Mouse (Mus musculus): Measurements from ENCODE around the gene Ccdc54. TPM values are rescaled to one million over a fixed set of nuclear protein-coding genes. Genes with fewer than 3 reads are reported as not detected.

Ccdc54 gene
- not detected in 2 replicates for polyA plus RNA-seq (2015; fragmentation: Nextera tagmentation; extraction: Ambion mirVana)

GRCm38 (mm10) chr16:50591054-50591453, at the start of gene Ccdc54:
Ccdc54 (minus strand) TSS chr16:50591154.
- no peaks in the 10 kb centered on the region for H3K27me3 ChIP-seq
- no peak within 1 kb of the TSS for H3K9ac ChIP-seq
- no peak for ATAC-seq (ENCODE audit: low read depth)
- H3K9me3 ChIP-seq (replicated peaks) = no peaks in the 10 kb centered on the region
- no peaks in the 10 kb centered on the region for H3K36me3 ChIP-seq
- H3K27ac ChIP-seq = no peak within 1 kb of the TSS
- H3K4me1 ChIP-seq (replicated peaks) = no peaks in the 10 kb centered on the region
- H3K4me3 ChIP-seq (replicated peaks) = no peak within 1 kb of the TSS
- no peak within 1 kb of the TSS for H3K4me2 ChIP-seq
- no peak for DNase-seq

- WGBS (ENCODE audit: insufficient replicate concordance) = 16% methylated on average over 2 of the region's 2 CpGs
- Histone ChIP-seq H3K27ac (no peak overlapping the region), H3K27me3 (no peaks in the 10 kb centered on the region), H3K36me3 (no peaks in the 10 kb centered on the region), H3K9ac (no peak overlapping the region), H3K4me2 (no peak overlapping the region), H3K4me1 (replicated peaks) (no peaks in the 10 kb centered on the region), H3K9me3 (replicated peaks) (no peaks in the 10 kb centered on the region), H3K4me3 (replicated peaks) (no peak overlapping the region)
- ATAC-seq (ENCODE audit: low read depth) (no peak), DNase-seq (no peak)
These were observed 41.6 kb upstream of the Ccdc54 start for GRCm38 (mm10) chr16:50632585-50632984.

GRCm38 (mm10) chr16:50615569-50615968, 24.6 kb upstream of the Ccdc54 start:
- H3K4me1 ChIP-seq (replicated peaks) = no peaks in the 10 kb centered on the region
- WGBS (ENCODE audit: insufficient replicate concordance) = 58% methylated on average over 7 of the region's 7 CpGs
- ATAC-seq (ENCODE audit: low read depth) (no peak), DNase-seq (no peak)
- H3K4me3 ChIP-seq (replicated peaks) = no peak overlapping the region
- H3K9ac ChIP-seq = no peak overlapping the region
- no peak overlapping the region for H3K4me2 ChIP-seq
- no peak overlapping the region for H3K27ac ChIP-seq
- H3K36me3 ChIP-seq = no peaks in the 10 kb centered on the region
- H3K27me3 ChIP-seq = no peaks in the 10 kb centered on the region
- H3K9me3 ChIP-seq (replicated peaks) = no peaks in the 10 kb centered on the region

- Histone ChIP-seq H3K9me3 (replicated peaks) (no peaks in the 10 kb centered on the region), H3K27me3 (no peaks in the 10 kb centered on the region), H3K4me2 (no peak overlapping the region), H3K9ac (no peak overlapping the region), H3K27ac (no peak overlapping the region), H3K4me1 (replicated peaks) (no peaks in the 10 kb centered on the region), H3K4me3 (replicated peaks) (no peak overlapping the region), H3K36me3 (no peaks in the 10 kb centered on the region)
- no peak for DNase-seq
- 19% methylated on average over 4 of the region's 4 CpGs for WGBS (ENCODE audit: insufficient replicate concordance)
- ATAC-seq (ENCODE audit: low read depth) = no peak
These were observed 22.0 kb upstream of the Ccdc54 start for GRCm38 (mm10) chr16:50612944-50613343.

- H3K27ac ChIP-seq = no peak overlapping the region
- no peak overlapping the region for H3K4me2 ChIP-seq
- no peaks in the 10 kb centered on the region for H3K4me1 ChIP-seq (replicated peaks)
- no peak overlapping the region for H3K4me3 ChIP-seq (replicated peaks)
- ATAC-seq (ENCODE audit: low read depth) = no peak
- no peaks in the 10 kb centered on the region for H3K9me3 ChIP-seq (replicated peaks)
- WGBS (ENCODE audit: insufficient replicate concordance) = 56% methylated on average over 5 of the region's 5 CpGs
- DNase-seq = no peak
- H3K27me3 ChIP-seq = no peaks in the 10 kb centered on the region
- no peak overlapping the region for H3K9ac ChIP-seq
- no peaks in the 10 kb centered on the region for H3K36me3 ChIP-seq
These were observed 19.6 kb upstream of the Ccdc54 start for GRCm38 (mm10) chr16:50610580-50610979.

GRCm38 (mm10) chr16:50607776-50608562, 17.0 kb upstream of the Ccdc54 start:
- 67% methylated on average over 15 of the region's 15 CpGs for WGBS (ENCODE audit: insufficient replicate concordance)
- no peak for DNase-seq
- ATAC-seq (ENCODE audit: low read depth) = no peak

GRCm38 (mm10) chr16:50604826-50605225, 13.9 kb upstream of the Ccdc54 start:
- DNase-seq (no peak), ATAC-seq (ENCODE audit: low read depth) (no peak)
- 44% methylated on average over 11 of the region's 11 CpGs for WGBS (ENCODE audit: insufficient replicate concordance)

More at GRCm38 (mm10) chr16:50607776-50608562, 17.0 kb upstream of the Ccdc54 start:
- H3K4me1 ChIP-seq (replicated peaks) = no peaks in the 10 kb centered on the region
- no peaks in the 10 kb centered on the region for H3K9me3 ChIP-seq (replicated peaks)
- H3K36me3 ChIP-seq = no peaks in the 10 kb centered on the region
- no peak overlapping the region for H3K4me3 ChIP-seq (replicated peaks)
- no peak overlapping the region for H3K9ac ChIP-seq
- no peak overlapping the region for H3K27ac ChIP-seq
- H3K4me2 ChIP-seq = no peak overlapping the region
- H3K27me3 ChIP-seq = no peaks in the 10 kb centered on the region

GRCm38 (mm10) chr16:50601947-50602346, 11.0 kb upstream of the Ccdc54 start:
- no peak overlapping the region for H3K9ac ChIP-seq
- no peaks in the 10 kb centered on the region for H3K4me1 ChIP-seq (replicated peaks)
- no peak overlapping the region for H3K4me3 ChIP-seq (replicated peaks)
- no peak overlapping the region for H3K4me2 ChIP-seq
- no peak overlapping the region for H3K27ac ChIP-seq
- WGBS (ENCODE audit: insufficient replicate concordance) = 32% methylated on average over 3 of the region's 3 CpGs
- DNase-seq (no peak), ATAC-seq (ENCODE audit: low read depth) (no peak)
- H3K9me3 ChIP-seq (replicated peaks) = no peaks in the 10 kb centered on the region
- H3K27me3 ChIP-seq = no peaks in the 10 kb centered on the region
- no peaks in the 10 kb centered on the region for H3K36me3 ChIP-seq

More at GRCm38 (mm10) chr16:50604826-50605225, 13.9 kb upstream of the Ccdc54 start:
- Histone ChIP-seq H3K9ac (no peak overlapping the region), H3K36me3 (no peaks in the 10 kb centered on the region), H3K4me1 (replicated peaks) (no peaks in the 10 kb centered on the region), H3K4me3 (replicated peaks) (no peak overlapping the region), H3K27ac (no peak overlapping the region), H3K27me3 (no peaks in the 10 kb centered on the region), H3K9me3 (replicated peaks) (no peaks in the 10 kb centered on the region), H3K4me2 (no peak overlapping the region)

DNA sequence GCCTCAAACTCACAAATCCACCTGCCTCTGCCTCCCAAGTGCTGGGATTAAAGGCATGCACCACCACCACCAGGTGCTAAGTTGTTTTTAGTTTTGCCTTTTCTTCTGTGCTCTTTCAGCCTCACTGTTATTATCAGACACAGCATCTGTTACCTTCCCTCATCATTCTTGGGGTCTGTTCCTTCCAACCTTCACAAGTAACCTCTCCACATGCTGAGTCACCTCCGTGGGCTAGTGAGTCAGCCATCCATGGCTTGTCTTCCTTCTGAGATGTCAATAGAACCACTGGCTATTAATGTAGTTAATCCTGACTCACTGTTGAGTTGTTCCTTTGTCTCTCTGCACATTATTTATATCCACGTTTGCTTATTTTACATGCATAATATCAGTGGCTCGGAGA, 9.7 kb upstream of the Ccdc54 start:
- Histone ChIP-seq H3K4me2 (no peak overlapping the region), H3K9ac (no peak overlapping the region), H3K27ac (no peak overlapping the region), H3K4me3 (replicated peaks) (no peak overlapping the region), H3K9me3 (replicated peaks) (no peaks in the 10 kb centered on the region), H3K4me1 (replicated peaks) (no peaks in the 10 kb centered on the region), H3K36me3 (no peaks in the 10 kb centered on the region), H3K27me3 (no peaks in the 10 kb centered on the region)
- ATAC-seq (ENCODE audit: low read depth) (no peak), DNase-seq (no peak)
- 51% methylated on average over 3 of the region's 3 CpGs for WGBS (ENCODE audit: insufficient replicate concordance)

- Histone ChIP-seq H3K27ac (no peak overlapping the region), H3K4me2 (no peak overlapping the region), H3K27me3 (no peaks in the 10 kb centered on the region), H3K4me1 (replicated peaks) (no peaks in the 10 kb centered on the region), H3K9me3 (replicated peaks) (no peaks in the 10 kb centered on the region), H3K36me3 (no peaks in the 10 kb centered on the region), H3K4me3 (replicated peaks) (no peak overlapping the region), H3K9ac (no peak overlapping the region)
- ATAC-seq (ENCODE audit: low read depth) (no peak), DNase-seq (no peak)
- 50% methylated on average over 6 of the region's 6 CpGs for WGBS (ENCODE audit: insufficient replicate concordance)
These were observed 5.7 kb upstream of the Ccdc54 start for GRCm38 (mm10) chr16:50596679-50597078.

- no peaks in the 10 kb centered on the region for H3K27me3 ChIP-seq
- DNase-seq = no peak
- H3K9ac ChIP-seq = no peak overlapping the region
- H3K4me2 ChIP-seq = no peak overlapping the region
- no peak overlapping the region for H3K27ac ChIP-seq
- H3K4me3 ChIP-seq (replicated peaks) = no peak overlapping the region
- no peaks in the 10 kb centered on the region for H3K9me3 ChIP-seq (replicated peaks)
- H3K36me3 ChIP-seq = no peaks in the 10 kb centered on the region
- no peak for ATAC-seq (ENCODE audit: low read depth)
- H3K4me1 ChIP-seq (replicated peaks) = no peaks in the 10 kb centered on the region
- WGBS (ENCODE audit: insufficient replicate concordance) = 58% methylated on average over 4 of the region's 4 CpGs
These were observed 5.2 kb upstream of the Ccdc54 start for GRCm38 (mm10) chr16:50596171-50596570.

GRCm38 (mm10) chr16:50594876-50595275, 3.9 kb upstream of the Ccdc54 start:
- H3K4me2 ChIP-seq = no peak overlapping the region
- ATAC-seq (ENCODE audit: low read depth) = no peak
- 56% methylated on average over 1 of the region's 1 CpGs for WGBS (ENCODE audit: insufficient replicate concordance)
- H3K4me3 ChIP-seq (replicated peaks) = no peak overlapping the region
- H3K27ac ChIP-seq = no peak overlapping the region
- H3K4me1 ChIP-seq (replicated peaks) = no peaks in the 10 kb centered on the region
- H3K36me3 ChIP-seq = no peaks in the 10 kb centered on the region
- DNase-seq = no peak
- H3K27me3 ChIP-seq = no peaks in the 10 kb centered on the region
- H3K9ac ChIP-seq = no peak overlapping the region
- no peaks in the 10 kb centered on the region for H3K9me3 ChIP-seq (replicated peaks)

Data from liver, embryonic 13.5 days (tissue).